Mouse (Mus musculus): Measurements from ENCODE around the gene Hnrnpul2.

- no peak for TF ChIP-seq POLR2A (IDR thresholded peaks at IDR 0.05; ENCODE audit: borderline replicate concordance, extremely low read depth, low read depth, low read length)
- no peak for TF ChIP-seq CTCF (IDR thresholded peaks at IDR 0.05; ENCODE audit: insufficient read depth, low read length)
Observed at GRCm38 (mm10) chr19:8883616-8884015, 63.8 kb downstream of the Hnrnpul2 start, which contains the start of the genes Lbhd1 and Gm49403.
